Mouse (Mus musculus) cerebellum, adult 11 months (tissue): Measurements from ENCODE around the gene Txnl4b.
A peak's percentile ranks its signal among the peaks of the same experiment; 100 is the strongest.

Experiments used
- DNase-seq: peaks from one replicate; pipeline ENCODE4 v3.0.0; 2022

Gene Txnl4b

GRCm38 (mm10) chr8:109565498-109566333 is at the start of gene Txnl4b, which contains the start of gene Dhx38:
Txnl4b (plus strand) TSS chr8:109565892.
Dhx38 (minus strand) TSS chr8:109565861.
- DNase-seq, result peak; percentile 99

GRCm38 (mm10) chr8:109524008-109524407 is 41.7 kb upstream of the Txnl4b start:
- DNase-seq, result no peak

GRCm38 (mm10) chr8:109535140-109535990 is 30.3 kb upstream of the Txnl4b start:
- no peak for DNase-seq

- peak; percentile 44 for DNase-seq
Measured at GRCm38 (mm10) chr8:109536703-109537102, 29.0 kb upstream of the Txnl4b start.

- DNase-seq, result no peak
Measured at GRCm38 (mm10) chr8:109542165-109542564, 23.5 kb upstream of the Txnl4b start.

- no peak for DNase-seq
Measured at GRCm38 (mm10) chr8:109542748-109543519, 22.8 kb upstream of the Txnl4b start.

- no peak for DNase-seq
Measured at GRCm38 (mm10) chr8:109544049-109544448, 21.6 kb upstream of the Txnl4b start.

GRCm38 (mm10) chr8:109551663-109552062 is 14.0 kb upstream of the Txnl4b start:
- DNase-seq, result no peak

GRCm38 (mm10) chr8:109563881-109564280 is 1.8 kb upstream of the Txnl4b start:
- DNase-seq, result no peak

GRCm38 (mm10) chr8:109564766-109565165 is 926 bp upstream of the Txnl4b start:
- DNase-seq, result no peak

GRCm38 (mm10) chr8:109571139-109571538 is 5.4 kb downstream of the Txnl4b start:
- no peak for DNase-seq

- DNase-seq, result no peak
Measured at GRCm38 (mm10) chr8:109576311-109576710, 10.6 kb downstream of the Txnl4b start.

GRCm38 (mm10) chr8:109578900-109579301 is 13.2 kb downstream of the Txnl4b start, which contains the start of gene Hp:
Hp (minus strand) TSS chr8:109579172.
- DNase-seq, result no peak

- DNase-seq, result no peak
Measured at GRCm38 (mm10) chr8:109584293-109584692, 18.6 kb downstream of the Txnl4b start.

- no peak for DNase-seq
Measured at GRCm38 (mm10) chr8:109584830-109585229, 19.1 kb downstream of the Txnl4b start.

- DNase-seq, result no peak
Measured at GRCm38 (mm10) chr8:109585652-109586051, 20.0 kb downstream of the Txnl4b start.

- DNase-seq, result no peak
Measured at GRCm38 (mm10) chr8:109586972-109587504, 21.3 kb downstream of the Txnl4b start.

- no peak for DNase-seq
Measured at GRCm38 (mm10) chr8:109590901-109591300, 25.2 kb downstream of the Txnl4b start.

GRCm38 (mm10) chr8:109591367-109591766 is 25.7 kb downstream of the Txnl4b start:
- no peak for DNase-seq

- no peak for DNase-seq
Measured at GRCm38 (mm10) chr8:109592164-109592563, 26.5 kb downstream of the Txnl4b start.

GRCm38 (mm10) chr8:109593117-109593788 is 27.6 kb downstream of the Txnl4b start:
- no peak for DNase-seq

GRCm38 (mm10) chr8:109595854-109596253 is 30.2 kb downstream of the Txnl4b start:
- DNase-seq, result peak; percentile 22
